Comparison of ENCODE assay signal across 9 mouse cellular contexts in genomic region chr16:90491898-90492499, GRCm38 (mm10).
DNase-seq lines count a peak whose midpoint lies in the region; ATAC-seq lines count a peak whose summit lies in the region.
"Had no signal": no experiment of that assay in that cellular context is flagged by ENCODE, and none has a peak within 500 bp of the region (broad histone marks: within the 10 kb centered on the region; RNA-seq: fewer than 3 reads in every experiment).

No protein-coding gene starts in this region.

- peaks cover 17% of the 10 kb centered on the region for H3K4me1 ChIP-seq in lung, embryonic 15.5 days
- H3K4me1 ChIP-seq in forebrain, embryonic 15.5 days = peaks cover 18% of the 10 kb centered on the region
- 0 out of 2 replicates have a peak, but pooled peaks cover 5% of the 10 kb centered on the region for H3K4me1 ChIP-seq in stomach, embryonic 15.5 days

- H3K4me2 ChIP-seq in lung, embryonic 15.5 days = no peak overlapping the region
- H3K4me2 ChIP-seq in forebrain, embryonic 15.5 days (replicated peaks) = no peak overlapping the region
- no peak overlapping the region for H3K4me2 ChIP-seq in stomach, embryonic 15.5 days

- H3K27me3 ChIP-seq in lung, embryonic 15.5 days = no peaks in the 10 kb centered on the region
- no peaks in the 10 kb centered on the region for H3K27me3 ChIP-seq in forebrain, embryonic 15.5 days
- no peaks in the 10 kb centered on the region for H3K27me3 ChIP-seq in stomach, embryonic 15.5 days (replicated peaks)

- DNase-seq in lung, postnatal 25 days (ENCODE audit: low spot score) = no peak
- peak; percentile 55 to 68 for DNase-seq in kidney, postnatal 4 days
- DNase-seq in heart, postnatal 14 days = no peak
- DNase-seq in adrenal gland, postnatal 36 days = no peak
- no peak for DNase-seq in natural killer cell, adult 2 months (ENCODE audit: low spot score in 2 of 2)
- DNase-seq: layer of hippocampus, postnatal 36 days had no signal

- H3K9ac ChIP-seq in lung, embryonic 15.5 days = no peak overlapping the region
- no peak overlapping the region for H3K9ac ChIP-seq in forebrain, embryonic 15.5 days (replicated peaks)
- H3K9ac ChIP-seq in stomach, embryonic 15.5 days = no peak overlapping the region

- intact Hi-C loops in heart, postnatal 14 days (cut with DNase I) = no loop called here

- H3K36me3 ChIP-seq in lung, embryonic 15.5 days = peaks cover 28% of the 10 kb centered on the region
- H3K36me3 ChIP-seq in forebrain, embryonic 15.5 days = peaks cover 24% of the 10 kb centered on the region
- H3K36me3 ChIP-seq in stomach, embryonic 15.5 days = no peaks in the 10 kb centered on the region

- H3K4me3 ChIP-seq in lung, embryonic 15.5 days = no peak overlapping the region
- H3K4me3 ChIP-seq in forebrain, embryonic 15.5 days = no peak overlapping the region
- no peak overlapping the region for H3K4me3 ChIP-seq in stomach, embryonic 15.5 days (replicated peaks)

- no peaks in the 10 kb centered on the region for H3K9me3 ChIP-seq in lung, embryonic 15.5 days
- H3K9me3 ChIP-seq in forebrain, embryonic 15.5 days = no peaks in the 10 kb centered on the region
- no peaks in the 10 kb centered on the region for H3K9me3 ChIP-seq in stomach, embryonic 15.5 days

- 15% methylated on average over 5 of the region's 5 CpGs for WGBS in lung, embryonic 15.5 days
- 10% methylated on average over 5 of the region's 5 CpGs for WGBS in forebrain, embryonic 15.5 days
- WGBS in stomach, embryonic 15.5 days = 16% methylated on average over 5 of the region's 5 CpGs

- 0 out of 2 replicates have a peak overlapping the region, but pooled peaks have one; percentile 21 for H3K27ac ChIP-seq in lung, embryonic 15.5 days
- H3K27ac ChIP-seq in forebrain, embryonic 15.5 days (replicated peaks) = peak overlapping the region; percentile 56
- H3K27ac ChIP-seq in stomach, embryonic 15.5 days = 0 out of 2 replicates have a peak overlapping the region, but pooled peaks have one; percentile 24

- ATAC-seq in lung, embryonic 15.5 days (ENCODE audit: borderline replicate concordance, extremely low read depth, low FRiP score, low TSS enrichment) = peak; percentile 16; the same call in 1 of the 2 replicates
- ATAC-seq in forebrain, embryonic 15.5 days (replicated peaks) = peak; percentile 51; the same call in 1 of the 2 replicates
- no peak; the same call in 1 of the 2 replicates for ATAC-seq in stomach, embryonic 15.5 days (ENCODE audit: insufficient read depth, low FRiP score, low read depth)

Comparison
In these comparisons a context has a peak if more than half of its experiments do, and no peak if none do; other contexts are left out.
1. DNase-seq: peak in kidney, postnatal 4 days (2 of 2); none in lung, postnatal 25 days (single experiment), heart, postnatal 14 days (0 of 2), adrenal gland, postnatal 36 days (0 of 2) and natural killer cell, adult 2 months (0 of 2).
2. Peak in every context shown above with its lines, with median percentiles within 50 percentile points of each other: H3K27ac ChIP-seq.